Mouse (Mus musculus) erythroblast, embryonic 14.5 days (primary cell): Measurements from ENCODE around the gene Pcnx. TPM values are rescaled to one million over a fixed set of nuclear protein-coding genes. Genes with fewer than 3 reads are reported as not detected.
A peak's percentile ranks its signal among the peaks of the same experiment; 100 is the strongest.

Experiments
- H3K27me3 ChIP-seq: 2 replicates; pipeline ENCODE4 v1.6.1; 2012; ENCODE audit warnings: inconsistent platforms; ENCODE audit not compliant: control insufficient read depth
- H3K36me3 ChIP-seq: 2 replicates; pipeline ENCODE4 v1.6.1; 2012; ENCODE audit warnings: mild to moderate bottlenecking, inconsistent platforms; ENCODE audit not compliant: control insufficient read depth
- H3K4me1 ChIP-seq: 2 replicates; pipeline ENCODE4 v1.6.1; 2012; ENCODE audit warnings: inconsistent platforms; ENCODE audit not compliant: control insufficient read depth
- H3K4me3 ChIP-seq: replicated peaks from 2 replicates; pipeline ENCODE3; 2012; ENCODE audit warnings: moderate library complexity, mild to moderate bottlenecking, inconsistent platforms
- H3K9me3 ChIP-seq: 2 replicates; pipeline ENCODE4 v1.6.1; 2012; ENCODE audit warnings: low read length, inconsistent platforms, mixed read lengths; ENCODE audit not compliant: control insufficient read depth
- GATA1 ChIP-seq: IDR thresholded peaks from 2 replicates; pipeline ENCODE4 v1.6.1; 2012; ENCODE audit warnings: low read length, inconsistent platforms, mixed read lengths
- TAL1 ChIP-seq: IDR thresholded peaks from 3 replicates; pipeline ENCODE4 v1.6.1; 2012; ENCODE audit warnings: low read length, inconsistent platforms, mixed read lengths
- polyA plus RNA-seq: library from polyadenylated mRNA; stranded (reverse); fragments of >175 nt; gene quantifications from 2 replicates; pipeline ENCODE4 v1.2.3, GENCODE M21; 2012

Pcnx gene
- polyA plus RNA-seq, 1 experiment: 0.03 TPM

- Histone ChIP-seq H3K27me3 (peaks cover 62% of the 10 kb centered on the region), H3K36me3 (no peaks in the 10 kb centered on the region), H3K4me3 (peak overlapping the region; percentile 65), H3K4me1 (peaks cover 8% of the 10 kb centered on the region), H3K9me3 (no peaks in the 10 kb centered on the region)
- TF ChIP-seq GATA1 (no peak), TAL1 (no peak)
These were observed 1.6 kb downstream of the Pcnx start for GRCm38 (mm10) chr12:81861199-81862085.

- no peak overlapping the region for H3K4me3 ChIP-seq
These were observed 2.6 kb downstream of the Pcnx start for GRCm38 (mm10) chr12:81862351-81862802.

GRCm38 (mm10) chr12:81863949-81864348, 4.1 kb downstream of the Pcnx start:
- H3K27me3 ChIP-seq: peaks cover 43% of the 10 kb centered on the region

More at GRCm38 (mm10) chr12:81862351-81862802, 2.6 kb downstream of the Pcnx start:
- H3K27me3 ChIP-seq: peaks cover 57% of the 10 kb centered on the region
- TF ChIP-seq TAL1 (no peak), GATA1 (no peak)
- peaks cover 8% of the 10 kb centered on the region for H3K4me1 ChIP-seq
- H3K36me3 ChIP-seq: no peaks in the 10 kb centered on the region
- no peaks in the 10 kb centered on the region for H3K9me3 ChIP-seq

GRCm38 (mm10) chr12:81865183-81865582, 5.4 kb downstream of the Pcnx start:
- H3K9me3 ChIP-seq: no peaks in the 10 kb centered on the region
- H3K27me3 ChIP-seq: peaks cover 30% of the 10 kb centered on the region
- no peak for TF ChIP-seq GATA1
- TF ChIP-seq TAL1: no peak
- H3K4me1 ChIP-seq: peaks cover 8% of the 10 kb centered on the region
- H3K36me3 ChIP-seq: no peaks in the 10 kb centered on the region
- H3K4me3 ChIP-seq: no peak overlapping the region

More at GRCm38 (mm10) chr12:81863949-81864348, 4.1 kb downstream of the Pcnx start:
- no peak overlapping the region for H3K4me3 ChIP-seq
- no peaks in the 10 kb centered on the region for H3K9me3 ChIP-seq
- TF ChIP-seq GATA1 (no peak), TAL1 (no peak)
- peaks cover 8% of the 10 kb centered on the region for H3K4me1 ChIP-seq
- no peaks in the 10 kb centered on the region for H3K36me3 ChIP-seq

GRCm38 (mm10) chr12:81867316-81867715, 7.5 kb downstream of the Pcnx start:
- TF ChIP-seq GATA1 (no peak), TAL1 (no peak)
- H3K9me3 ChIP-seq: no peaks in the 10 kb centered on the region
- H3K36me3 ChIP-seq: no peaks in the 10 kb centered on the region
- peaks cover 9% of the 10 kb centered on the region for H3K27me3 ChIP-seq
- H3K4me1 ChIP-seq: no peaks in the 10 kb centered on the region
- no peak overlapping the region for H3K4me3 ChIP-seq

- H3K4me1 ChIP-seq: no peaks in the 10 kb centered on the region
- no peaks in the 10 kb centered on the region; the same call in 1 of the 2 replicates for H3K27me3 ChIP-seq
- no peaks in the 10 kb centered on the region for H3K36me3 ChIP-seq
- no peak overlapping the region for H3K4me3 ChIP-seq
- TF ChIP-seq TAL1 (no peak), GATA1 (no peak)
- no peaks in the 10 kb centered on the region for H3K9me3 ChIP-seq
These were observed 9.6 kb downstream of the Pcnx start for GRCm38 (mm10) chr12:81869205-81869940.

GRCm38 (mm10) chr12:81873345-81873744, 13.5 kb downstream of the Pcnx start:
- no peak overlapping the region for H3K4me3 ChIP-seq
- no peaks in the 10 kb centered on the region for H3K27me3 ChIP-seq
- no peak for TF ChIP-seq TAL1
- TF ChIP-seq GATA1: no peak
- H3K4me1 ChIP-seq: no peaks in the 10 kb centered on the region
- H3K9me3 ChIP-seq: no peaks in the 10 kb centered on the region
- H3K36me3 ChIP-seq: no peaks in the 10 kb centered on the region

GRCm38 (mm10) chr12:81880161-81880560, 20.3 kb downstream of the Pcnx start:
- H3K4me1 ChIP-seq: no peaks in the 10 kb centered on the region
- H3K27me3 ChIP-seq: no peaks in the 10 kb centered on the region
- no peaks in the 10 kb centered on the region for H3K9me3 ChIP-seq
- TF ChIP-seq GATA1 (no peak), TAL1 (no peak)
- H3K4me3 ChIP-seq: no peak overlapping the region
- no peaks in the 10 kb centered on the region for H3K36me3 ChIP-seq
